Mouse (Mus musculus) bone marrow, adult 2 months (tissue): Measurements from ENCODE around the gene Gmppb.

Source experiments
- CTCF ChIP-seq: fragments of 200-500 bp; IDR thresholded peaks from 2 replicates; pipeline ENCODE4 v1.5.1; 2011; ENCODE audit warnings: low read length, control low read depth; ENCODE audit not compliant: control insufficient read depth, insufficient read depth
- POLR2A ChIP-seq: fragments of 200-500 bp; IDR thresholded peaks from 2 replicates; pipeline ENCODE4 v1.6.1; 2011; ENCODE audit warnings: low read depth, mild to moderate bottlenecking, control low read depth, low read length, borderline replicate concordance; ENCODE audit not compliant: control insufficient read depth

GRCm38 (mm10) chr9:108069007-108069406 is 20.0 kb downstream of the Gmppb start:
- TF ChIP-seq CTCF (no peak), POLR2A (no peak)
